Mouse (Mus musculus): Measurements from ENCODE around the gene Acot2. TPM values are rescaled to one million over a fixed set of nuclear protein-coding genes. Genes with fewer than 3 reads are reported as not detected.
"Not testable (repeated sequence)": the region's sequence is repeated elsewhere in the genome, so short reads cannot be mapped to it uniquely, and the experiment has no call there.

Acot2 gene
- polyA plus RNA-seq, 2 experiments = 6.8 to 15.6 TPM

GRCm38 (mm10) chr12:84013701-84014100, 26.0 kb downstream of the Acot2 start:
- no peak overlapping the region for H3K9ac ChIP-seq (ENCODE audit: low read depth, low read length, severe bottlenecking)
- H3K27me3 ChIP-seq (ENCODE audit: control insufficient read depth, insufficient read depth, low read length) = no peaks in the 10 kb centered on the region
- no peaks in the 10 kb centered on the region for H3K9me3 ChIP-seq (ENCODE audit: control insufficient read depth, low read length)
- no peak overlapping the region for H3K4me3 ChIP-seq (replicated peaks; ENCODE audit: low read length)
- peaks cover 11% of the 10 kb centered on the region; the same call in 1 of the 2 replicates for H3K36me3 ChIP-seq (ENCODE audit: control insufficient read depth, insufficient read depth, low read length)
- WGBS = 90% methylated on average over 7 of the region's 7 CpGs
- ATAC-seq (ENCODE audit: low FRiP score, low read depth) = no peak
- 0 out of 2 replicates have a peak, but pooled peaks cover 4% of the 10 kb centered on the region for H3K4me1 ChIP-seq (ENCODE audit: control insufficient read depth, insufficient read depth, low read length)
- H3K27ac ChIP-seq (replicated peaks; ENCODE audit: low read depth, low read length) = no peak overlapping the region
- no peak overlapping the region for H3K4me2 ChIP-seq (replicated peaks; ENCODE audit: low read depth, low read length, severe bottlenecking)
- DNase-seq (ENCODE audit: low spot score) = no peak
- TF ChIP-seq POLR2A (IDR thresholded peaks at IDR 0.05; ENCODE audit: borderline replicate concordance, extremely low read depth, insufficient read depth, insufficient read length) = no peak

GRCm38 (mm10) chr12:84020528-84020927, 32.9 kb downstream of the Acot2 start:
- ATAC-seq (ENCODE audit: low FRiP score, low read depth) (peak; percentile 37; the same call in 1 of the 2 replicates), DNase-seq (ENCODE audit: low spot score) (peak; percentile 67)
- H3K27me3 ChIP-seq (ENCODE audit: control insufficient read depth, insufficient read depth, low read length); H3K9ac ChIP-seq (ENCODE audit: low read depth, low read length, severe bottlenecking); H3K4me2 ChIP-seq (replicated peaks; ENCODE audit: low read depth, low read length, severe bottlenecking); H3K4me3 ChIP-seq (replicated peaks; ENCODE audit: low read length); H3K4me1 ChIP-seq (ENCODE audit: control insufficient read depth, insufficient read depth, low read length); H3K9me3 ChIP-seq (ENCODE audit: control insufficient read depth, low read length); H3K36me3 ChIP-seq (ENCODE audit: control insufficient read depth, insufficient read depth, low read length); H3K27ac ChIP-seq (replicated peaks; ENCODE audit: low read depth, low read length): not testable (repeated sequence)
- 37% methylated on average over 7 of the region's 7 CpGs for WGBS

GRCm38 (mm10) chr12:84022266-84022665, 34.6 kb downstream of the Acot2 start:
- not testable (repeated sequence) for H3K4me2 ChIP-seq (replicated peaks; ENCODE audit: low read depth, low read length, severe bottlenecking); H3K4me1 ChIP-seq (ENCODE audit: control insufficient read depth, insufficient read depth, low read length); H3K4me3 ChIP-seq (replicated peaks; ENCODE audit: low read length); H3K27ac ChIP-seq (replicated peaks; ENCODE audit: low read depth, low read length); H3K9ac ChIP-seq (ENCODE audit: low read depth, low read length, severe bottlenecking); H3K9me3 ChIP-seq (ENCODE audit: control insufficient read depth, low read length); DNase-seq (ENCODE audit: low spot score); H3K27me3 ChIP-seq (ENCODE audit: control insufficient read depth, insufficient read depth, low read length); ATAC-seq (ENCODE audit: low FRiP score, low read depth); H3K36me3 ChIP-seq (ENCODE audit: control insufficient read depth, insufficient read depth, low read length)
- WGBS = 90% methylated on average over 4 of the region's 4 CpGs

GRCm38 (mm10) chr12:84023052-84023745, 35.5 kb downstream of the Acot2 start:
- no peak overlapping the region for H3K27ac ChIP-seq (replicated peaks; ENCODE audit: low read depth, low read length)
- ATAC-seq (ENCODE audit: low FRiP score, low read depth) = no peak

GRCm38 (mm10) chr12:84025888-84026287, 38.2 kb downstream of the Acot2 start:
- Histone ChIP-seq H3K27me3 (ENCODE audit: control insufficient read depth, insufficient read depth, low read length) (no peaks in the 10 kb centered on the region), H3K9ac (ENCODE audit: low read depth, low read length, severe bottlenecking) (no peak overlapping the region), H3K4me2 (replicated peaks; ENCODE audit: low read depth, low read length, severe bottlenecking) (no peak overlapping the region), H3K4me1 (ENCODE audit: control insufficient read depth, insufficient read depth, low read length) (no peaks in the 10 kb centered on the region), H3K27ac (replicated peaks; ENCODE audit: low read depth, low read length) (no peak overlapping the region), H3K4me3 (replicated peaks; ENCODE audit: low read length) (no peak overlapping the region), H3K36me3 (ENCODE audit: control insufficient read depth, insufficient read depth, low read length) (no peaks in the 10 kb centered on the region), H3K9me3 (ENCODE audit: control insufficient read depth, low read length) (no peaks in the 10 kb centered on the region)
- DNase-seq (ENCODE audit: low spot score) (no peak), ATAC-seq (ENCODE audit: low FRiP score, low read depth) (no peak)
- TF ChIP-seq POLR2A (IDR thresholded peaks at IDR 0.05; ENCODE audit: borderline replicate concordance, extremely low read depth, insufficient read depth, insufficient read length) = no peak
- WGBS = 77% methylated on average over 7 of the region's 7 CpGs

More at GRCm38 (mm10) chr12:84023052-84023745, 35.5 kb downstream of the Acot2 start:
- Histone ChIP-seq H3K9me3 (ENCODE audit: control insufficient read depth, low read length) (no peaks in the 10 kb centered on the region), H3K4me3 (replicated peaks; ENCODE audit: low read length) (no peak overlapping the region), H3K36me3 (ENCODE audit: control insufficient read depth, insufficient read depth, low read length) (no peaks in the 10 kb centered on the region), H3K4me1 (ENCODE audit: control insufficient read depth, insufficient read depth, low read length) (no peaks in the 10 kb centered on the region), H3K4me2 (replicated peaks; ENCODE audit: low read depth, low read length, severe bottlenecking) (no peak overlapping the region), H3K27me3 (ENCODE audit: control insufficient read depth, insufficient read depth, low read length) (no peaks in the 10 kb centered on the region), H3K9ac (ENCODE audit: low read depth, low read length, severe bottlenecking) (no peak overlapping the region)
- no peak for TF ChIP-seq POLR2A (IDR thresholded peaks at IDR 0.05; ENCODE audit: borderline replicate concordance, extremely low read depth, insufficient read depth, insufficient read length)
- DNase-seq (ENCODE audit: low spot score) = no peak
- whole genome bisulfite sequencing = 79% methylated on average over 9 of the region's 9 CpGs

- H3K4me2 ChIP-seq (replicated peaks; ENCODE audit: low read depth, low read length, severe bottlenecking); H3K36me3 ChIP-seq (ENCODE audit: control insufficient read depth, insufficient read depth, low read length); H3K9me3 ChIP-seq (ENCODE audit: control insufficient read depth, low read length); H3K27ac ChIP-seq (replicated peaks; ENCODE audit: low read depth, low read length); H3K4me3 ChIP-seq (replicated peaks; ENCODE audit: low read length); H3K9ac ChIP-seq (ENCODE audit: low read depth, low read length, severe bottlenecking); DNase-seq (ENCODE audit: low spot score); H3K27me3 ChIP-seq (ENCODE audit: control insufficient read depth, insufficient read depth, low read length); H3K4me1 ChIP-seq (ENCODE audit: control insufficient read depth, insufficient read depth, low read length); ATAC-seq (ENCODE audit: low FRiP score, low read depth): not testable (repeated sequence)
- 66% methylated on average over 3 of the region's 3 CpGs for WGBS
Measured at GRCm38 (mm10) chr12:84028328-84028727, 40.7 kb downstream of the Acot2 start.

GRCm38 (mm10) chr12:84029043-84029442, 41.4 kb downstream of the Acot2 start:
- H3K27me3 ChIP-seq (ENCODE audit: control insufficient read depth, insufficient read depth, low read length); H3K9ac ChIP-seq (ENCODE audit: low read depth, low read length, severe bottlenecking); H3K27ac ChIP-seq (replicated peaks; ENCODE audit: low read depth, low read length); H3K4me1 ChIP-seq (ENCODE audit: control insufficient read depth, insufficient read depth, low read length); ATAC-seq (ENCODE audit: low FRiP score, low read depth); DNase-seq (ENCODE audit: low spot score); H3K9me3 ChIP-seq (ENCODE audit: control insufficient read depth, low read length); H3K36me3 ChIP-seq (ENCODE audit: control insufficient read depth, insufficient read depth, low read length); H3K4me2 ChIP-seq (replicated peaks; ENCODE audit: low read depth, low read length, severe bottlenecking); H3K4me3 ChIP-seq (replicated peaks; ENCODE audit: low read length): not testable (repeated sequence)
- 86% methylated on average over 1 of the region's 1 CpGs for WGBS

Data from limb, embryonic 14.5 days (tissue).